Mouse (Mus musculus): ENCODE results near the gene Acot5.
"Not testable (repeated sequence)": the region's sequence is repeated elsewhere in the genome, so short reads cannot be mapped to it uniquely, and the experiment has no call there.

Acot5 gene

DNA sequence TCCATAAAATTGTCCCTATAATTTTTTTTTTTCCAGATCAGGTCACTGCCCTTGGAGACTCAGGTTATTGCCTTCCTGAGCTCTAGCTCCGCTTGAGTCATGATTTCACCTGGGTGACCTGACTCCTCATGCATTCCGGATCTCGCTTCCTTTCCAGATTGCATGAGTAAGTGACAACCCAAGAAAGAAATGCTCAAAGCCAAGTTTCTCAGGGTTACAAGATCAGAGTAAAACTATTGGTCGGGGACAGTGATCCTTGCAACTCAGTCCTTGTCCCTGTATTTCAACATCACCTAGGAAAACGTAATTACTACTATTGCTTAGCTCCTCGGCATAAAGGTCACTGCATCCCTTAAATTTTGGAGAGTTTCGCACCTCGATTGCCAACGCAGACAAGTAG, at the start of gene Acot5:
TSS of gene Acot5 (plus strand) at position 340 of the 400 bp plus-strand sequence.
- in situ Hi-C loops (cut with MboI; ENCODE audit: low sequenced_read_pairs): no loop called here

- in situ Hi-C loops (cut with MboI; ENCODE audit: low sequenced_read_pairs): not testable (repeated sequence)
Measured at GRCm38 (mm10) chr12:84020528-84020927, 48.6 kb upstream of the Acot5 start.

DNA sequence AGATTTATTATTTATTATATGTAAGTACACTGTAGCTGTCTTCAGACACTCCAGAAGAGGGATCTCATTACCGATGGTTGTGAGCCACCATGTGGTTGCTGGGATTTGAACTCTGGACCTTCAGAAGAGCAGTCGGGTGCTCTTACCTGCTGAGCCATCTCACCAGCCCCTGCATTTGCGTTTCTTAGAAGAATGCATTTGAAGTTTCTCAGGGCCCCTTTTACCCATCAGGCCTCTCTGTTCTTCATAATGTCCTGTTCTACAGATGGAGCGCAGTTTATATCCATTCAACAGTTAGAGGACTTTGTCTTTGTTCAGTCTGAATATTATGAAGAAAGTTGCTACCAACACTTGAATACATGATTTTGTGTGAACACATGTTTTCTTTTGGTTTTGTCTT, 46.9 kb upstream of the Acot5 start:
- in situ Hi-C loops (cut with MboI; ENCODE audit: low sequenced_read_pairs): not testable (repeated sequence)

GRCm38 (mm10) chr12:84023052-84023745, 45.9 kb upstream of the Acot5 start:
- in situ Hi-C loops (cut with MboI; ENCODE audit: low sequenced_read_pairs): no loop called here

DNA sequence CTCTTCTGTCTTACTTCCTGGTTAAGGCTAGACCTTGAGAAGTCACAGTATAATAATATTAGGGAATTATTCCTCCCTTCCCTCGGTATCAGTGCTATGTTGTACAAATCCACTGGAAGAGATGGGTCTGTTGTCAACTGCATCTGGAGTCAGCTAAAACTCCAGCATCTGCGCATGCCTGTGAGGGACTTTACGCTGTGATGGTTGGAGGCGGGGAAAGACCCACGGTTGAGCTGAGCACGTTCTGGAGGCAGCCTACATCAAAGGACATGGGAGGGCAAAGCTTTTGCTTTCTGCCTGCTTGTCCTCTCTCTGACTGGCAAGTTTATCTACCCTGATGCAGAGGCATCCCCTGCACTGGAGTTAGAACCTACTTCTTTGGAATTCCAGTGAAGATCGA, 43.2 kb upstream of the Acot5 start:
- in situ Hi-C loops (cut with MboI; ENCODE audit: low sequenced_read_pairs): no loop called here

DNA sequence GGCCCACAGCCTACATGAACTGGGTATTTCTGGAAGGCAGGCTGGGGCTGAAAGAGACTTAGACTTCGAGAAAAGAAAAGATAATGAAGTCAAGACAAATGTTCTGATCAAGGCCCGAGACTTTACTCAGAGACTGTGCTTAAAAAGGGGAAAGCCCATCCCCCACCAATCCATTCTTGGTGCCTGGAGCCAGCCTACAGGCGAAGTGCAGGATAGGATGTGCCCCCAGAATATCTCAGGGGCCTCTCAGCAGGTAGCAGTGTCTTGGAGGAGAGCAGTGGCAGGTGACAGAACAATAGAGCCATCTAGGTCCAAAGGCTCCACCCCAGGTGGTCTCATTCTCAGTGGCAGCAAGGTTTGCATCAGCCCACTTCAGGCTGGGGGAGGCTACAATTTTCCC, 40.8 kb upstream of the Acot5 start:
- in situ Hi-C loops (cut with MboI; ENCODE audit: low sequenced_read_pairs): not testable (repeated sequence)

DNA sequence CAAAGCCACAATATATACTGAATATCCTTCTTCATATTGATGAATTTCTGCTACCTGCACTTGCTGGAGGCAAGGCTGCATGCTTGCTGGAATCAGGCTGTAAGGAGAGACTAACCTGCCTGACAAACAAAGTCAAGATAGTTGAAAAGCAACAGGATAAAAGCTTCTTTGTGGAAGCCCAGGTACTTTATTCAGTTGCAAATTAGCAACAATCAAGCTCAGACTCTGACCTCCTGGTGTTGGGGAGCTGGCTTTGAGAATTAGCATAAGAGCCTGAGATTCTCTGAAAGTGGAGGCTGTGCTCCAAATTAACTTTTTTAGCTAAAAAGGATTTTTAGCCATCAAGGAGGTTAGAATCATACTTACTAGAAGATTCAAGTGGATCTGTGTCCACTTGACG, 40.1 kb upstream of the Acot5 start:
- in situ Hi-C loops (cut with MboI; ENCODE audit: low sequenced_read_pairs): not testable (repeated sequence)

GRCm38 (mm10) chr12:84030659-84031332, 38.3 kb upstream of the Acot5 start:
- in situ Hi-C loops (cut with MboI; ENCODE audit: low sequenced_read_pairs): no loop called here

DNA sequence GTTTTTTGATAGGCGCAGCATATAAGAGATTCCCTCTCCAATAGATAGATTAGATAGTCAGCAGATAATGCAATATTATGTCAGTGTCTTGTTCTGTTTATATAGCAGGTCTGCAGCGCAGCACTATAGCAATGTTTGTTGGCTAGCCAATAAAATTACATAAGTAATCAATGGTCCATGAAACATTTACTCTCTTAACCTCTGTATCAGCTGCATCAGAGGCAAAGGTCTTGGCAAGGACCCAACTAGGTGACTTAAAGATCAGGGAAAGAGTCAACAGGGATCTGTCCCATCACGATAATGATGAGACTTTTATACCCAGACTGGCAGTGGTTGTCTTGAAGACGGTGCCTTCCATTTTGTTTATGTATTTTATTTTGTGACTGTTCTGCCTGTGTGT, 36.3 kb upstream of the Acot5 start:
- in situ Hi-C loops (cut with MboI; ENCODE audit: low sequenced_read_pairs): no loop called here

DNA sequence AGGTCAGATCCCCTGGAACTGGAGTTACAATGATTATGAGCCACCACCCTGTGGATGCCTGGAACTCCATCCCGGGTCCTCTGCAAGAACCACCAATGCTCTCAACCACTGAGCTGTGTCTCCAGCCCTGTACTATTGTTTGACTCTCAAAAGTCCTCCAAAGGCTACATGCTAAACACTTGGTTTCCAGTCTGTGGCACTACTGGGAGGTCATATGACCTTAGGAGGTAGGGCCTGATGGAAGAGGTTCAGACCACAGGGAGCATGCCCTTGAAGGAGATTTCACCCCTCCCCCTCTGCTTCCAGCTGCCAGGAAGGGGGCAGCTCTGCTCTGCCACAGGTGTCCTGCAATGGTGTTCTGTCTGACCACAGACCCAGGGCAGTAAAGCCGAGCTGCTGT, 35.8 kb upstream of the Acot5 start:
- in situ Hi-C loops (cut with MboI; ENCODE audit: low sequenced_read_pairs): not testable (repeated sequence)

DNA sequence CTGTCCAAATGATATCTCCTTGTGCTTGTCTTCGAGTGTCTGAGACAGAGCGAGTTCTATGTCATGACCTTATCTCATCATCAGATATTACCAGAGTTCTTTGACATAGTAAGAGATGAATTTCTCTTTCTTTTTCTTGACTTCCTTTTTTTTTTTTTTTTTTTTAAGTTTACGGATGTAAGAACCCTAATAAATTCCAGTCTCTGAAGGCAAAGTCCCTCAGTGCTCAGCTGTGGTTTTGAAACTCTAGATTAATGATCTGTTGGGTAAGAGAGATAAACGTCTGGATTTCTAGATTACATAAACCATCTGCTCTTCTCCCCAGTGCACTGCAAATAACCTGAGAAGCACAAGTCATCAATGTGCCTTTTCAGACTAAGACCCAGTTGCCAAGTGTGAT, 35.0 kb upstream of the Acot5 start:
- in situ Hi-C loops (cut with MboI; ENCODE audit: low sequenced_read_pairs): no loop called here

- in situ Hi-C loops (cut with MboI; ENCODE audit: low sequenced_read_pairs): not testable (repeated sequence)
Measured at GRCm38 (mm10) chr12:84038241-84038640, 30.9 kb upstream of the Acot5 start, which contains the start of gene Acot4. Acot4 (plus strand) TSS chr12:84038379.

GRCm38 (mm10) chr12:84038691-84039111, 30.4 kb upstream of the Acot5 start, which contains the start of gene Gm49366:
Gm49366 (plus strand) TSS chr12:84038935.
- in situ Hi-C loops (cut with MboI; ENCODE audit: low sequenced_read_pairs): not testable (repeated sequence)

- in situ Hi-C loops (cut with MboI; ENCODE audit: low sequenced_read_pairs): no loop called here
Measured at GRCm38 (mm10) chr12:84042248-84042647, 26.9 kb upstream of the Acot5 start.

DNA sequence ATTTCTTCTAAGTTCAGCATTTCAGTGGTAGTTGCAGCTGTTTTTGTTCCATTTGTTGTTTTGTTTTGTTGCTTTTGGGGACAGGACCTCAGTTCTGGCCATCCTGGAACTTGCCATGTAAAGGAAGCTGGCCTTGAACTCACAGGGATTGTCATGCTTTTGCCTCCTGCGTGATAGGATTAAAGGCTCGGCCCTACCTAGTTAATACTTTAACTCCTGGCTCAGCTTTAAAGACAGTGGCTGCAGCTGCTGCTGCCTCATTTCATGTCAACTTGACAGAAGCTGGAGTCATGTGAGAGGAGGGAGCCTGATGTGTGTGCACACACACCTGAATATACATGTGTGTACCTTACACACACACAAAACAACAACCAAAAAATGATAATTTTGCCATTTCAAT, 25.1 kb upstream of the Acot5 start:
- in situ Hi-C loops (cut with MboI; ENCODE audit: low sequenced_read_pairs): no loop called here

- in situ Hi-C loops (cut with MboI; ENCODE audit: low sequenced_read_pairs): no loop called here
Measured at GRCm38 (mm10) chr12:84046906-84047305, 22.2 kb upstream of the Acot5 start.

DNA sequence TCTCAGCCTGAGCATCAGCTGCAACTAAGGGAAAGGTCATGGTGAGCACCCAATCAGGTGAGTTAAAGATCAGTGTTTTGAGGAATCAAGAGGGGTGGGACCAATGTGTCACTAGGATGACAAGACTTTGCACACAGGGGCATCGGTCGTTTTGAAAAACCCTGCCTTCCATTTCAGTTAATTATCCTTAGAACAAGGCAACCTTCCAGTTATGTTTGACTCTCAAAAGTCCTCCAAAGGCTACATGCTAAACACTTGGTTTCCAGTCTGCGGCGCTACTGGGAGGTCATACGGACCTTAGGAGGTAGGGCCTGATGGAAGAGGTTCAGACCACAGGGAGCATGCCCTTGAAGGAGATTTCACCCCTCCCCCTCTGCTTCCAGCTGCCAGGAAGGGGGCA, 18.4 kb upstream of the Acot5 start:
- in situ Hi-C loops (cut with MboI; ENCODE audit: low sequenced_read_pairs): not testable (repeated sequence)

DNA sequence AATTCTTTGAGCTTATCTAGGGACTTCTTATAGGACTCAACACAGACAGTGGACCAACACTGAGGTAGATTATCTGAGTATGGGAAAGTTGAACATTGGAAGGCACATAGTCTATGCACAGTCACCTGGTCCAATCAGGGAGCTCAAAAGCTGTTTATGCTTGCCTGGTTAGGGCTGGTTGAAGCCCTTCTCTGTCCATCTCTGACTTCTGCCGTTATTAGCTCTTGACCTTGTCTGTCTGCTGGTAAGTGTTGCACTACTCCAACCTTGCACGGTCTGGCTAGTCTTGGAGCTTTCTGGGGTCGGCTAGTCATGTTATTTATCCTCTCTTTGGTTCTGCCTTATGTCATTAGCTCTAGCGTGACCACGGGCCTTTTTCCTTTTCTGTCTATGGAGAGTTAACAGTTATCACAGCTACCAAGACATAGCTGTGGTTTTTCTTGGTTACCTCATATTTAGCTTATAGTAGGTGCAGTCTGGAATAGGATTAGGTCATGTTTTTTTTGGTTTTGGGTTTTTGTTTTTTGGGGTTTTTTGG, 17.1 kb upstream of the Acot5 start, which contains the start of gene Acot3:
TSS of gene Acot3 (plus strand) at position 208 of the 538 bp plus-strand sequence.
- in situ Hi-C loops (cut with MboI; ENCODE audit: low sequenced_read_pairs): no loop called here

DNA sequence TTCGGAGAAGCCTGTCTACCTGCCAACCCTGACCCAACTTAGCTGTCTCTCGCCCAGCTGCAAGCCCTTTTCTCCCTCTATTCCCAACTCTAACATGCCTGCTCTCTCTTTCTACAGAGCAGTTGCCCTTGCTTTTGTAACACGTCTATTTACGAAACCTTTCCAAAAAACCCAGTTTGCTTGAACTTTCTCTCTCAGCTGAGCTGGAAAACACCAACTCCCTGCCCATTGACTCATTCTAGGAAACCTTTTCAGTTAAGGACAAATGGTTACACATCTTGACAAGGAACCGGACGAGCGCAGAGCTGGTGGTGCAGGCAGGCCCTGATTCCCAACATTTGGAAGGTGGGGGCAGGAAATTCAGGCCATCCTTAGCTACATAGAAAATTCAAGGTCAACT, 16.5 kb upstream of the Acot5 start:
- in situ Hi-C loops (cut with MboI; ENCODE audit: low sequenced_read_pairs): no loop called here

GRCm38 (mm10) chr12:84053173-84053572, 16.0 kb upstream of the Acot5 start:
- in situ Hi-C loops (cut with MboI; ENCODE audit: low sequenced_read_pairs): no loop called here

DNA sequence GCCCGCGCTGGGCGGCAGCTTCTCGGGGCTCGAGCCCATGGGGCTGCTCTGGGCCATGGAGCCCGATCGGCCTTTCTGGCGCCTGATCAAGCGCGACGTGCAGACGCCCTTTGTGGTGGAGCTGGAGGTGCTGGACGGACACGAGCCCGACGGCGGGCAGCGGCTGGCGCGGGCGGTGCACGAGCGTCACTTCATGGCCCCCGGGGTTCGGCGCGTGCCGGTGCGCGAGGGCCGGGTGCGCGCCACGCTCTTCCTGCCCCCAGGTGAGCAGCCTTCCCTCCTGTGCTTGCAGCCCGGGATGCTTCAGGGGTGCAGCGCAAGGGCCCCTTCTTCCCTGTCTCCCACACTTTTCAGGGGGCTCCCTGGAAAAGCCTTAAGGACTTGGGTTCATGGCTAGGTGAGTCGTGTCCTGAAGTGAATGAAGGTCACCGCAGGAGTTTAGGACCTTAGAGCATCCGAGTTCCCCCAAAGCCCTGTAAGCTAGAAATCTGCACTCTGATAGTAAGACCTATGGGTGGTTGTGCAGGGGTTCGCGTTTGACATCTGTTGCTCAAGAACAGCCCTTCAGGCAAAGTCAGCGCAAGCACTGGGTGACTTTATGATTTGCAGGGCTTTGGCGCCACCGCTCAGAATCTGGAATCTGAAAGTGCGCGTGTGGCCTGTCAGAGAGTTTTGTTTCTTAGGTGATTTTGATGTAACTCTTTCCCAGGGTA, 15.3 kb upstream of the Acot5 start:
- in situ Hi-C loops (cut with MboI; ENCODE audit: low sequenced_read_pairs): no loop called here

All from CH12F3 (cell line).